In the genomic region with DNA sequence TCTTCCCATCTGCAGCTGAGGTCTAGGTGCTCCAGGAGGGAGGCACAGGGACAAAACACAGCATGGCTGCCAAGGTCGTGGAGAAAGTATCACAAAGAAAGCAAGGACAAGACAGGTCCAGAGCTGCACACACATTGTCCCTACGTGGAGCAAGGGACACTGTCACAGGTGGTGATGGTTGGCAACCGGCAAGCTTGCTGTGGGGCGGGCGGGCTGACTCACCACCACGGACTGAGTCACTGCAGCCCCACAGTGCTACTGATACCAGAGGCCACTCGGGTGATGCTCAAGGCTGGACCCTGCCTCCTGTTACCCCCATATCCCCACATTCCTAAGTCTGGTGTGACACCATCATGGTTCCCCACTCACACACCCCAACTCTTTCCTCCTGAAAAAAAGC, we compare ENCODE assay signal across 22 mouse cellular contexts. TPM values are rescaled to one million over a fixed set of nuclear protein-coding genes. Genes with fewer than 3 reads are reported as not detected.
DNase-seq lines count a peak whose midpoint lies in the region; ATAC-seq and TF ChIP-seq lines count a peak whose summit lies in the region.
"Had no signal": no experiment of that assay in that cellular context is flagged by ENCODE, and none has a peak within 500 bp of the region (broad histone marks: within the 10 kb centered on the region; RNA-seq: fewer than 3 reads in every experiment).

No protein-coding gene starts in this region.

- ATAC-seq in midbrain, embryonic 11.5 days (ENCODE audit: low FRiP score), result no peak
- ATAC-seq: liver, embryonic 12.5 days had no signal

- no peak overlapping the region for H3K9ac ChIP-seq in midbrain, embryonic 11.5 days (ENCODE audit: low read length)
- H3K9ac ChIP-seq: embryonic facial prominence, embryonic 15.5 days; hindbrain, embryonic 13.5 days; limb, embryonic 12.5 days; liver, embryonic 12.5 days had no signal

- intact Hi-C loops in left cerebral cortex, adult 2 months (cut with DNase I), result no loop called here

- no peak for TF ChIP-seq CTCF in embryonic fibroblast, embryonic 13.5 days (IDR thresholded peaks at IDR 0.05; ENCODE audit: borderline replicate concordance, insufficient read depth, low read length)
- no peak for TF ChIP-seq CTCF in left cerebral cortex, adult 2 months (IDR thresholded peaks at IDR 0.05)

- H3K4me2 ChIP-seq in midbrain, embryonic 11.5 days, result no peak overlapping the region
- H3K4me2 ChIP-seq: embryonic facial prominence, embryonic 15.5 days; heart, embryonic 11.5 days; hindbrain, embryonic 13.5 days; limb, embryonic 12.5 days; liver, embryonic 12.5 days had no signal

- DNase-seq in cerebellum, adult 9-11 months, result peak; percentile 46
- DNase-seq in cerebellum, postnatal 14 days, result no peak
- no peak for DNase-seq in midbrain, embryonic 10.5 days (ENCODE audit: low spot score)
- no peak for DNase-seq in midbrain, embryonic 11.5 days (ENCODE audit: low spot score, missing footprints)
- peak; percentile 41 for DNase-seq in Muller cell, postnatal 12 days (ENCODE audit: inconsistent ontology term)
- DNase-seq in right cerebral cortex, adult 2 months (ENCODE audit: low spot score in 2 of 2), result no peak
- DNase-seq in left cerebral cortex, adult 2 months (ENCODE audit: extremely low spot score in 1 of 2, low spot score in 2 of 2), result no peak
- DNase-seq: gastrocnemius, adult 2 months; heart, postnatal 14 days; kidney, adult 8-10 months; kidney, postnatal 25 days; lung, adult 2 months; right cerebral cortex, adult 18-20 months; thymus, adult 18-20 months had no signal

- no peak overlapping the region for H3K27ac ChIP-seq in midbrain, embryonic 10.5 days (replicated peaks)
- no peak overlapping the region for H3K27ac ChIP-seq in midbrain, embryonic 11.5 days (ENCODE audit: low read depth, low read length)
- H3K27ac ChIP-seq in embryonic fibroblast, embryonic 13.5 days (ENCODE audit: insufficient read depth, low read length), result no peak overlapping the region
- no peak overlapping the region for H3K27ac ChIP-seq in left cerebral cortex, adult 2 months
- H3K27ac ChIP-seq: embryonic facial prominence, embryonic 15.5 days; forebrain, embryonic 10.5 days; gastrocnemius, adult 2 months; hindbrain, embryonic 13.5 days; limb, embryonic 12.5 days; liver, embryonic 12.5 days had no signal

- peak; percentile 37 for TF ChIP-seq POLR2A in embryonic fibroblast, embryonic 13.5 days (IDR thresholded peaks at IDR 0.05; ENCODE audit: low read depth, low read length)

- H3K9me3 ChIP-seq in midbrain, embryonic 10.5 days (replicated peaks), result no peaks in the 10 kb centered on the region
- no peaks in the 10 kb centered on the region for H3K9me3 ChIP-seq in midbrain, embryonic 11.5 days (ENCODE audit: control insufficient read depth, low read length)
- H3K9me3 ChIP-seq: embryonic facial prominence, embryonic 15.5 days; forebrain, embryonic 10.5 days; hindbrain, embryonic 13.5 days; limb, embryonic 12.5 days; liver, embryonic 12.5 days had no signal

- H3K36me3 ChIP-seq in midbrain, embryonic 10.5 days, result peaks cover 83% of the 10 kb centered on the region
- H3K36me3 ChIP-seq in midbrain, embryonic 11.5 days (ENCODE audit: control insufficient read depth, insufficient read depth, low read length), result peaks cover 51% of the 10 kb centered on the region

- WGBS in midbrain, embryonic 10.5 days, result 94% methylated on average over 7 of the region's 7 CpGs
- WGBS in midbrain, embryonic 11.5 days, result 87% methylated on average over 7 of the region's 7 CpGs

- peak overlapping the region; percentile 22; the same call in 1 of the 2 replicates for H3K4me3 ChIP-seq in midbrain, embryonic 10.5 days
- no peak overlapping the region for H3K4me3 ChIP-seq in midbrain, embryonic 11.5 days (ENCODE audit: low read depth, low read length)
- no peak overlapping the region for H3K4me3 ChIP-seq in embryonic fibroblast, embryonic 13.5 days (ENCODE audit: insufficient read depth, low read length)
- H3K4me3 ChIP-seq in left cerebral cortex, adult 2 months, result no peak overlapping the region
- H3K4me3 ChIP-seq: embryonic facial prominence, embryonic 15.5 days; forebrain, embryonic 10.5 days; gastrocnemius, adult 2 months; hindbrain, embryonic 13.5 days; limb, embryonic 12.5 days; liver, embryonic 12.5 days had no signal

- H3K27me3 ChIP-seq in midbrain, embryonic 10.5 days (ENCODE audit: low read depth, poor library complexity, severe bottlenecking), result no peaks in the 10 kb centered on the region
- H3K27me3 ChIP-seq in midbrain, embryonic 11.5 days (ENCODE audit: control insufficient read depth, insufficient read depth, low read length), result no peaks in the 10 kb centered on the region
- H3K27me3 ChIP-seq: CH12.LX; embryonic facial prominence, embryonic 15.5 days; hindbrain, embryonic 13.5 days; limb, embryonic 12.5 days; liver, embryonic 12.5 days had no signal

- H3K4me1 ChIP-seq in midbrain, embryonic 10.5 days, result peaks cover 24% of the 10 kb centered on the region
- peaks cover 14% of the 10 kb centered on the region for H3K4me1 ChIP-seq in midbrain, embryonic 11.5 days (ENCODE audit: control insufficient read depth, insufficient read depth, low read length)
- H3K4me1 ChIP-seq in embryonic fibroblast, embryonic 13.5 days (ENCODE audit: control insufficient read depth, insufficient read depth, low read length), result peaks cover 3% of the 10 kb centered on the region; the same call in 1 of the 2 replicates

RNA-seq across cellular contexts. Expression of a gene that starts 3.9 kb away (rescaled TPM):
- polyA plus RNA-seq in midbrain, embryonic 10.5 days (2016; fragmentation: Nextera tagmentation; extraction: Ambion mirVana), result 77.4 and 78.4 TPM in 2 replicates
- 56.0 and 62.2 TPM in 2 replicates for polyA plus RNA-seq in midbrain, embryonic 11.5 days (2014; fragmentation: Nextera tagmentation; extraction: Ambion mirVana)
- 31.8 and 37.1 TPM in 2 replicates for polyA plus RNA-seq in embryonic fibroblast, embryonic 13.5 days (2011; ENCODE audit: insufficient read length, low read depth, missing spikeins)
- 1 to 10 TPM; 3.0 to 3.8 TPM for total RNA-seq in left cerebral cortex, adult 2 months (2021)

RNA-seq across cellular contexts. Expression of a gene that starts 5.0 kb away (rescaled TPM):
- polyA plus RNA-seq in midbrain, embryonic 10.5 days (2016; fragmentation: Nextera tagmentation; extraction: Ambion mirVana), result 69.5 and 71.2 TPM in 2 replicates
- 55.6 and 65.9 TPM in 2 replicates for polyA plus RNA-seq in midbrain, embryonic 11.5 days (2014; fragmentation: Nextera tagmentation; extraction: Ambion mirVana)
- 62.2 and 75.1 TPM in 2 replicates for polyA plus RNA-seq in embryonic fibroblast, embryonic 13.5 days (2011; ENCODE audit: insufficient read length, low read depth, missing spikeins)
- total RNA-seq in left cerebral cortex, adult 2 months (2021), result 10 to 100 TPM; 36.4 to 36.9 TPM

RNA-seq across cellular contexts. Expression of a gene that starts 13.7 kb away (rescaled TPM):
- polyA plus RNA-seq in midbrain, embryonic 10.5 days (2016; fragmentation: Nextera tagmentation; extraction: Ambion mirVana), result 39.6 and 44.8 TPM in 2 replicates
- 43.6 and 44.4 TPM in 2 replicates for polyA plus RNA-seq in midbrain, embryonic 11.5 days (2014; fragmentation: Nextera tagmentation; extraction: Ambion mirVana)
- 75.4 and 79.8 TPM in 2 replicates for polyA plus RNA-seq in embryonic fibroblast, embryonic 13.5 days (2011; ENCODE audit: insufficient read length, low read depth, missing spikeins)
- total RNA-seq in left cerebral cortex, adult 2 months (2021), result 100 to 1,000 TPM; 170 to 181 TPM

RNA-seq across cellular contexts. Expression of a gene that starts 15.3 kb away (rescaled TPM):
- 22.0 and 23.6 TPM in 2 replicates for polyA plus RNA-seq in midbrain, embryonic 10.5 days (2016; fragmentation: Nextera tagmentation; extraction: Ambion mirVana)
- polyA plus RNA-seq in midbrain, embryonic 11.5 days (2014; fragmentation: Nextera tagmentation; extraction: Ambion mirVana), result 18.6 and 22.2 TPM in 2 replicates
- 83.0 and 116 TPM in 2 replicates for polyA plus RNA-seq in embryonic fibroblast, embryonic 13.5 days (2011; ENCODE audit: insufficient read length, low read depth, missing spikeins)
- 10 to 100 TPM; 11.8 to 12.2 TPM for total RNA-seq in left cerebral cortex, adult 2 months (2021)

RNA-seq across cellular contexts. Expression of a gene that starts 16.1 kb away (rescaled TPM):
- 908 and 945 TPM in 2 replicates for polyA plus RNA-seq in midbrain, embryonic 10.5 days (2016; fragmentation: Nextera tagmentation; extraction: Ambion mirVana)
- 276 and 281 TPM in 2 replicates for polyA plus RNA-seq in midbrain, embryonic 11.5 days (2014; fragmentation: Nextera tagmentation; extraction: Ambion mirVana)
- 403 and 439 TPM in 2 replicates for polyA plus RNA-seq in embryonic fibroblast, embryonic 13.5 days (2011; ENCODE audit: insufficient read length, low read depth, missing spikeins)
- total RNA-seq in left cerebral cortex, adult 2 months (2021), result 100 to 1,000 TPM; 143 to 150 TPM

Comparison
In these comparisons a context has a peak if more than half of its experiments do, and no peak if none do; other contexts are left out.
1. DNase-seq: peak in cerebellum, adult 9-11 months (single experiment) and Muller cell, postnatal 12 days (single experiment); none in cerebellum, postnatal 14 days (0 of 2), midbrain, embryonic 10.5 days (single experiment), midbrain, embryonic 11.5 days (single experiment), right cerebral cortex, adult 2 months (0 of 2) and left cerebral cortex, adult 2 months (0 of 2).